Mouse (Mus musculus) mouse trophoblast stem cell (cell line): ENCODE measurements at regions not wholly inside any gene's neighbourhood (a gene's known extent, or its start where the extent isn't known, plus 50 kb on each side); places are given as distances from the start of the nearest gene placed in this dataset.

Source experiments
- in situ Hi-C, 2 experiments: fragments of 300-500 bp; cut with MseI, MboI; formaldehyde crosslinking; loops; 2 replicates in 1 of 2; 3 replicates in 1 of 2; pipeline ENCODE4 v1.15.1; 2025

- in situ Hi-C loops = no loop called here
Observed at GRCm38 (mm10) chr16:78247189-78247588, 54.1 kb upstream of the Cxadr start.

DNA sequence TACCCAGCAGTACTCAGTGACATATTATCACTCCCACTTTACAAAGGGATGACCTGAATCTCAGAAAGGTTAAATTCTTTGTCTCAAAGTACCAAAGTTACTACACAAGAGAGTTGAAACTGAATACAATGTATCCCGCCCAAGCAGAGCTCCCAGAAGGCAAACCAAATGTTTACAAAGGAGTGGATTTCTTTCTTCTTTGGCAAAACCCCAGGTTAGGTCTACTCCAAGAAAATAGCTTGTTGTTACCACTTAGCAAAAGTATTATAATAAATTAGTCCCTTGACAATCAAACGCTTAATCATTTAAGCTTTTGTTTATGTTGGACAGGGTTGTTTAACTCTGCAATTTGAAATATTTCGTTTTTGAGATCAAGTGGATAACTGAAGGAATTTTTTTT is 58.6 kb upstream of the Cxadr start:
- in situ Hi-C loops = no loop called here

DNA sequence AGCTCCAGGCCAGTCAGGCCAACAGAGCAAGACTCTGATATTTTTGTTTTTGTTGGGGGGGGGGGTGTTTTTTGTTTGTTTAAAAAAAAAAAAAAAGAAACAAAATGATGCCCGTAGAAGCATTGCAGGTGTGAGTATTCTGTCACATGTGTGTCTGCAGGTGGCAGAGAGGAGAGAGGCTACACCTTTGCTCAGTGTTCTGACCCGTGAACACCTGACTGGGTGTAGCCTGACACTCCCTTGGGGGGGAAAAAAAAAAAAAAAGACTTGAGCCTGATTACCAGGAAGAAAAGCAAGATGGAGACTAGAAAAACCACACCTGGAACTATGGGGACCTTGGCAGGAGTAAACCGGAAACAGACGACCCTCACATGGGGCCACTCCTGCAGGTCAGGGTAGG is 61.1 kb upstream of the Cxadr start:
- in situ Hi-C loops = no loop called here

- in situ Hi-C loops = no loop called here
Observed at GRCm38 (mm10) chr16:78238052-78238701, 63.1 kb upstream of the Cxadr start.

GRCm38 (mm10) chr16:78237641-78238051 is 63.6 kb upstream of the Cxadr start:
- in situ Hi-C loops = no loop called here

DNA sequence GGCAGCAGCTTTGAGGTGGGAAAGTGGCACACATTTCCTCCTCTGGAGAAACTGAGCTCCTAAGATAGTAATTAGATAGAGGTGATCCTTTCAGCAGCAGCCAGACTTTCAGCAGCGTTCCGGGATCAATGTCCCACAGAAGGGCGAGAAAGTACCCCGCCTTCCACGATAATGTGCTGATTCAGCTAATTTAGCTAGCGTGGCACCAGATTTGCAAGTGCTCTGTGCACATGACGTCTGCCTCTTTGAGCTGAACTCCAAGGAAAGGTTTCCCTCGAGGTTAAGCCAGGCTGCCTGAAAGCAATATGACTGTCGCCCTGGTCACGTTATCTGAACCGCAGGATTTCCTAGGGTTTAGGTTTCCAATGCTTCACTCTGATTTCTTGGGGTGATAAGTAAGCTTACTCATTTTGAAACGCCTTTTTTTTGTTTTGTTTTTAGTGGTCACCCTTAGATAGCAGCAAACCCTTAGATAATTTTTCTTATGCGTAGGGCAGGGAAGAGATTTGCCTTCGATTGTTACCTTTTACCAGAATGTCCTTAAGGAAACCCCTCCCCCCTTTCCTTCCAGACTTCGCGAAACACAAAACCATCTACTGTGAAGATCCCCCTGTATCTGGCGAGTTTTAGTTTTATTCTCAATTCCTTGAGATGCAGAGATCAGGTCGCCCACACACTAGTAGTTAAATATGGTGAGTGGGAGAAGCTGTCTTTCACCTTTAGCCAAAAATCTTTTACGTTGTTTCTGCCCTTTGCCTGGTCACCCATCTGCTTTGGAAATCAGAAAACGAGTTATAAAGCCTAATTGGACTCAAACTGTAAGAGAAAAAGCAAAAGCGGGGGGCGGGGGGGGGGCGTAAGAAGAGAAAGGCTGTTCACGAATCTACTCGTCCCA is 64.3 kb upstream of the Cxadr start:
- in situ Hi-C loops = no loop called here

DNA sequence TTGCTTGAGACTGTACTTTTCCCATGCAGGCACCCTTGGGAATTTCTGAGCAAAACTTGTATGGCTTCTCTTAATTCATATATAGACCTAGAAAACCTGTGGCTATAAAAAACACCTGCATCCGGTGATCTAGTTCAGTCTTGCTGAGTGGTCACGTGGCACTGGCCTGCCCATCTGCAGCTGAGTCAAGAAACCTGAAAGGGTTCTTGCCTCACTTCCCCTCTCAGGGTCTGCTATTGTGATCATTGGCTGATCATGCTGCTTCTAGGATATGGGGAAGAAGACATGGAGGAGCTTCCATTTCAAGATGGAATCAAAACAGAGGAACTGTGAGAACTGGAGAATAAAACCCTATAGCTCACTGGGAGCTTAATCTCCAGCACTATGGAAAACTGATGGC is 69.1 kb upstream of the Cxadr start:
- in situ Hi-C loops = no loop called here

DNA sequence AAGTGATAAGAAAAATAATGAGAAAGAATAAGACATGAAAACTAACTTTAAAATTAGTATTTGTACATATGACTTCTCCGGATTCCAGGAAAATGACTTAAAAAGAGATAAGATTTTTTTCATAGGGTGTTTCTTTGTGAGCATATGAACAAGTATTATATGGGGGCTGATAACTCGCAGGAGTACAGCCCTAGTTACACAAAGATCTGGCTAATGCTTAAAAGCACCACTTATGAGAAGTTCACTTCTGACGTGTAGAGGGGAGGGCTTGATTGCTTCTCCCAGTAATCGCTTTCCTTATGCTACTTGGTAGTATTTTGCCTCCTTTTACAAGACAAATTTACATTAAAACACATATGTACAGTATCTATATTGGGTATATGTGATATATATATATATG is 72.3 kb upstream of the Cxadr start:
- in situ Hi-C loops = no loop called here

- in situ Hi-C loops = no loop called here
Observed at GRCm38 (mm10) chr16:78222377-78222776, 78.9 kb upstream of the Cxadr start.

DNA sequence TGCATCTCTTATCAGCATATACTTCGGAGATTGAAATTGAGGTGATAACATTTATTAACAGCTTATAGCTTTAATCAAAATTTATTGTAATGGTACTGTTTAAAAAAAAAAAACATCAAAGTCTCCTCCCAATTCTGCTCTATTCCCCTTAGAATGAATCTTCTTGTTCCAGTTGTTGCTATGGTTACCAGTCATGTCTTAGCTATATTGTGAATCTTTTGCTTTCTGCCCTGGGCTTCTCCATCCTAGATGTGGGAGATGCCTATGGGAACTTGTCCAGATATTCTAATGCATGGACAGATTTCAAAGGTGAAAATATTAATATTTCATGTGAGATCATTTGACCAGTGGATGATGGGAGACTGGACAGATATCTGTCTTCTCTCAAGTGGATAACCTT is 79.5 kb upstream of the Cxadr start:
- in situ Hi-C loops = no loop called here

DNA sequence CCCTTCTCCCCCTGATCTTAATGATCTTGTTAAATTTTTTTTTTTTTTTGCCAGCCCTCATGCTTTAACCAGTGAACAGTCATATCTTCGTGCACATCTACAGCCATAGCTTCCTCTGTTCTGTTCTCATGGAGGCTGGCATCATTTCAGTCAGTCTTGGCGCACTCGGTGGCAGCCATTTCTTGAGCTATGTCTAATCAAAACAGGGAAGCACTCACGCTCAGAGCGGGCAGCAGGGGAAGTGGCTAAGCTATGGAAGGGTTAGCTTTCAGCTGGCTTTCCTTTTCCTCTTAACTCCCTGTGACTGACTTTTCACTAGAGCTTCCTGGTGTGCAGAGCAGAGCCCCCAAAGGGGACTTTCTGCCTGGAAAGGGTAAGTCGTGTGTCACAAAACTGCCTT is 83.7 kb upstream of the Cxadr start:
- in situ Hi-C loops = no loop called here

DNA sequence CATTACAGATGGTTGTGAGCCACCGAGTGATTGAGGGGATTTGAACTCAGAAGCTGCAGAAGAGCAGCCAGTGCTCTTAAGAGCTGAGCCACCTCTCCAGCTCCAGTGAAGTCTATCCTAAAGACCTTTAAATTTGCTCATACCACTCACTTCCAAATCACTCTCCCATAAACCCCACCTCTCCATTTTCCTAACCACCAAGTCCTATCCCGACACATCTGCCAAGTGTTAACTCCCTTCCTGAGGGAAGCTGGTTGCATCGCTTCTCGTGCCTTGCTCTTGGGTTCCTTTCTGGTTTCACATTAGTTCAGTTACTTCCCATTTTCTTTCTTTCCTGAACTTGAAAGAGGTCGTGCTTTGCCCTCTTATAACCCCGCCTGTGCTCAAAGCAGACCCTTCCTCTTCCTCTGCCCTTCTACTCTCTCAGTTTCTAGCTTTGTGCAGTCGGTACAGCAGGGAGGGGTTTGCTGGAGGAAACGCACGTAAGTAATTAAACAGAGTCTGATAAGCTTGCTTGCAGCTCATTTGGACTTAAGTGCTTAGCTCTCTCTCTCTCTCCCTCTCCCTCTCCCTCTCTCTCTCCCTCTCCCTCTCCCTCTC is 84.4 kb upstream of the Cxadr start:
- in situ Hi-C loops = no loop called here

GRCm38 (mm10) chr16:78211687-78212086 is 89.6 kb upstream of the Cxadr start:
- in situ Hi-C loops = no loop called here

- in situ Hi-C loops = loop anchor here in 1 of 2 experiments (10.0 kb wide), 1 partner anchor 116 kb away; no protein-coding TSS in a partner anchor
Observed at GRCm38 (mm10) chr16:78208321-78208720, 93.0 kb upstream of the Cxadr start.

DNA sequence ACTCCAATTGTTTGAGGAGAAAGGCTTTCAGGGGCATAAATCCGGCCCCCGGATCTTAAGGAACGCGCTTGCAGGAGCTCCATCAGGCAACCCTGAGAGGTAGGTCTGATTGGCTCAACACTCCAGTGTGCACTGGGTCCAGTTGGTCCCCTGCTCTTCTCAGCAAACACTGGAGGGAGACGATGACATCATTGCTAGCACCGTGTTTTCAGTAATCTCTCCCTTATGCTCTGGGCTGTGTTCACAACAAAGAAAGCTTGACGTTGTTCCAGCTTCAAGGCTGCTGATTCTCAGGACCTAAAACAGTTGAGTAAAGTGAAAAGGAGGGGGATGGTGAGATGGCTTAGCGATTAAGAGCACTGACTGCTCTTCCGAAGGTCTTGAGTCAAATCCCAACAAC is 97.0 kb upstream of the Cxadr start:
- in situ Hi-C loops = loop anchor here in 1 of 2 experiments (10.0 kb wide), 1 partner anchor 120 kb away; no protein-coding TSS in a partner anchor

DNA sequence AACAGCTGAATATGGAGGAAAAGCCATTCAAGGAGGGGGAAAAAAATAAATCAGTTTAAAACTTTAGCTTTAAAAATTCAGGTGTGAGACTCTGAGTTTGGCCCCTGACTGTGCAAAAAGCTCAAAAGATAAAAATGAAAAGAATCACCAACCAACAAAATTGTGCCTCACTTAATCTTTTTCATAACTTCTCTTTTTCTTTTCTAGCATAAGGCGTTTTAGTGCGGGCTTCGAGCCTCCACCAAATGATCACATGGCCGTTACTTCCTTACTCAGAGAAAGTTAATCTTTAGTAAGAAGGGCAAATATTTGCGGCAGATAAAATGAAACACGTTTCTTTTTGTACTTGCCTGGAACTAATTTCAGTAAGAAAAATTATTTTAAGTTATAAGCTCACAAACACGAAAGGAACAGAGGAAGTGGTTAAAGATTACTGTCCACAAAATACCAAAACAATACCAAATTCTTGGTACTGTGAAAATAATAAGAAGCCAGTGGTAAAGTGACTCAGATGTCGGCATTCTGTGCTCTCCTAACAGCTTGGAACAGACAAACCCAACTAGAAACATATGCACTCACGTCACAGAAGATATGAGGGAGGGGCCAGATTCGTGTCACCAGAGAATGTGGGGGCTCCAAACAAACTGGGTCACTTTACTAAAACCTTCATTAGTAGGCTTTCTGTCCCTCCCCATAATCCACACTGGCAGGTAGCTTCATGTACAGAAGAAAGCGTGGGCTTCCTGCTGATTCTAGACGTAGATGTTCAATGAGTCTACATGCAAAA is 101.1 kb upstream of the Cxadr start:
- in situ Hi-C loops = loop anchor here in 1 of 2 experiments (10.0 kb wide), 1 partner anchor 125 kb away; no protein-coding TSS in a partner anchor

- in situ Hi-C loops = loop anchor here (5.0 to 10.0 kb wide), 2 partner anchors 123 to 146 kb away; no protein-coding TSS in a partner anchor
Observed at GRCm38 (mm10) chr16:78199252-78199651, 102.0 kb upstream of the Cxadr start.

- in situ Hi-C loops = loop anchor here (5.0 to 10.0 kb wide), 2 partner anchors 124 to 146 kb away; no protein-coding TSS in a partner anchor
Observed at GRCm38 (mm10) chr16:78198642-78199121, 102.6 kb upstream of the Cxadr start.

- in situ Hi-C loops = loop anchor here (5.0 to 10.0 kb wide), 2 partner anchors 125 to 147 kb away; no protein-coding TSS in a partner anchor
Observed at GRCm38 (mm10) chr16:78197252-78197896, 103.9 kb upstream of the Cxadr start.
